Mouse (Mus musculus) bone marrow macrophage, adult 2 months (primary cell): ENCODE measurements around the gene Tenm3. TPM values are rescaled to one million over a fixed set of nuclear protein-coding genes. Genes with fewer than 3 reads are reported as not detected.

Experiments
- H3K27ac ChIP-seq: 2 replicates; pipeline ENCODE4 v1.5.1; 2012; ENCODE audit warnings: low read depth, low read length; ENCODE audit not compliant: insufficient read depth
- H3K4me1 ChIP-seq: 2 replicates; pipeline ENCODE4 v1.6.1; 2012; ENCODE audit warnings: low read length; ENCODE audit not compliant: control insufficient read depth, insufficient read depth
- H3K4me3 ChIP-seq: 2 replicates; pipeline ENCODE4 v1.5.1; 2012; ENCODE audit warnings: mild to moderate bottlenecking, low read length, moderate library complexity; ENCODE audit not compliant: insufficient read depth
- CTCF ChIP-seq: IDR thresholded peaks from 2 replicates; pipeline ENCODE4 v1.5.1; 2012; ENCODE audit warnings: low read depth, mild to moderate bottlenecking, low read length, moderate library complexity
- POLR2A ChIP-seq: IDR thresholded peaks from 2 replicates; pipeline ENCODE4 v1.6.1; 2012; ENCODE audit warnings: mild to moderate bottlenecking, low read depth, low read length, borderline replicate concordance
- polyA plus RNA-seq: library from polyadenylated mRNA; stranded (reverse); fragments of >200 nt; gene quantifications from 2 replicates; pipeline ENCODE4 v1.2.4, GENCODE M21; 2012; ENCODE audit not compliant: missing spikeins, insufficient read depth, insufficient read length

The Tenm3 gene
- polyA plus RNA-seq, 1 experiment = not detected

DNA sequence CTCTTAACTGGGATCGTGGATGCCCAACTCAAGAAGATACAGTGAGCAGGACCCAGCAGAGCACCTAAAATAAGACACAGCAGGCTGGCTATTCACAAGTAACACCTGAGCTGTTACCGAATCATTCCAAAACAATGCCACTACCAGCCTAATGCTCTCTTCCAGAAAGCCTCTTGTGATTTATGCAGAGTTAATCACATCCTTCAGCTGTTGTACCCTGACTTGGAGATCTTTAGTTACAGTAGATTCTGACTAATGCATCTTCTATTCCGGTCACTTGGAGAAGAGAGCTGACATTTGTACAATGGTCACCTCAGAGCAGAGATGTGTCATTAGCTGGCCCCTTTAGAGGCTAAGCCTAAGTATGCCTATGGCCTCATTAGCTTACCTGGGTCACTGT, 550.0 kb downstream of the Tenm3 start:
- no peaks in the 10 kb centered on the region for H3K4me1 ChIP-seq
- H3K27ac ChIP-seq = no peak overlapping the region
- TF ChIP-seq POLR2A = no peak
- TF ChIP-seq CTCF = no peak
- H3K4me3 ChIP-seq = no peak overlapping the region

DNA sequence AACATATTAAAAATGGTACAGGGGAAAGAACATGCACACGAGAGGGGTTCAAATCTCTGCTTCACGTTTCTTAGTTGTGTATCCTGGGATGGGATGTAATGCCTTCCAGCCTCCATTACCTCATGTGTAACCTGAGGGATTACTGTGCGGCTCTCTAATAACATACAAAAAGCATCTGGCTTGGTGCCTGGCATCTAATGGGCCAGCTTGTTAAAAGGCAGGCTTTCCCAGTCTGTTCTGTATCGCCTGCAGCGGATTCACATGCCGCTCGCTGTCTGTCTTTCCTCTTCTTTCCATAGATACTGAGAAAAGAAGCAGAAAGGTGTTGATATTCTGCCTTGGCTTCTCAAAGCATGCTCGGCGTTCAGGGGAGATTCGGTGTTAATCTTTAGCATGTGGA, 558.3 kb downstream of the Tenm3 start:
- TF ChIP-seq CTCF (no peak), POLR2A (no peak)
- Histone ChIP-seq H3K4me3 (no peak overlapping the region), H3K27ac (no peak overlapping the region), H3K4me1 (no peaks in the 10 kb centered on the region)

DNA sequence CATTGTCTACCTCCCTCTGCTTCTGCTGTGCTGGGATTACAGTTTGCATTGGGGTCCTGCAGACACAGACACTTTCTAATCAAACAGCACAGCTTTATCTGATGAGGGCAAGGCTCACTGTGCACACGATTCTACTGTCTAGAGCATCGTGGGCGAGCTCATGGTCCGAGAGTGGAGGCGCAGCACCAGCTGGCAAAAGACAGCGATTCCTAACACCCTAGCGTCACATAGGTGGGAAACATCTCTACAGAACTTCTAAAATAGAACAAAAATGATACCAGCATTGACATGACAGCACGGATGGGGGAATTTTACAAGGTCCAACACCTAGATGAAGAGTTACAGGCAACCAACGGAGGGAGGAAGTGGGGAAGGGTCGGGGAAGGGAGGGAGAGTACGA, 561.9 kb downstream of the Tenm3 start:
- H3K4me3 ChIP-seq = no peak overlapping the region
- H3K4me1 ChIP-seq = no peaks in the 10 kb centered on the region
- no peak for TF ChIP-seq POLR2A
- no peak for TF ChIP-seq CTCF
- H3K27ac ChIP-seq = no peak overlapping the region

DNA sequence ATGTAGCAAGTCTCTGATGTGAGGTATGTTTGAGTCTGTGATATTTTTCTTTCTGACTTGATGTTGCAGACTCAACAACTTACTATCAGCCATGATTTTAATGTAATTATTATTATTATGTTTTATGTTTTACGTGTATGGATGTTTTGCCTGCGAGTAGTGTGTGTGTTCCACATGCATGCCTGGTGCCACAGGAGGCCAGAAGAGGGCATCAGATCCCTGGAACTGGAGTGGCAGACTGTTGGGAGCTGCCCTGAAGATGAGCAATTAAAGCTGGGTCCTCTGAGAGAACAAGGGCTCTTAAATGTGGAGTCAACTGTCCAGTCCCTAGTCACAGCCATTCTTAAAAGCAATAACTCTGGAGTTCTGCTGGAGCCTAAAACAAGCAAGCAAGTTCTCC, 564.4 kb downstream of the Tenm3 start:
- Histone ChIP-seq H3K4me3 (no peak overlapping the region), H3K4me1 (no peaks in the 10 kb centered on the region), H3K27ac (no peak overlapping the region)
- TF ChIP-seq POLR2A (no peak), CTCF (no peak)

DNA sequence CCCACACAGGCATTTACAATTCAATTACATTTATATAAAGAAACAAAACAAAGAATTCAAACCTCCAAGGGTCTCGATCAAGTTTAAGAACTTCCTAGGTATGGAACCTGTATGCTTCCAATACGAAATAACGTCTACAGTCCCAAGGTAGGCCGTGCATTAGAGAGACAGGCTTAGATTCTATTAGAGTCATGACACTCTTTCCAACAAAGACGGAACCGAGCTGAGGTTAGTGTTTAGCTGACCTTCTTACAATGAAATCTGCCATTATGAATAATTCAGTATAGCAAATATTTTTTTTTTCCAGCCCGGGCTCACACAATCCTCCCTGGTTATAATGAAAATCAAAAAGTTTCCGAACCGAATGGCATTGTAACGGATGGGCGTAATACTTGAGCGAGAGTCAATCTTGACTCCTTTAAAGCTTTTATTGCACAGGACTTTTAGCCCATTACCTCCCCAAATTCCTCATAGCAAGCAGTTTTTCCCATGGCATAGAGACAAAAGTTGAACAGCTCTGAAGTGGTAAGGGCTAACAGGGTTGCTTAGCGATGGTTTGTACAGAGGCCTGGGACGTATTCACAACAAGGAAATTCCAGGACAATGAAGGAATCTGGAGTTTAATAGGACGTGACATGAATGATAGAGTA, 565.6 kb downstream of the Tenm3 start:
- Histone ChIP-seq H3K4me1 (no peaks in the 10 kb centered on the region), H3K27ac (no peak overlapping the region), H3K4me3 (no peak overlapping the region)
- no peak for TF ChIP-seq POLR2A
- no peak for TF ChIP-seq CTCF

DNA sequence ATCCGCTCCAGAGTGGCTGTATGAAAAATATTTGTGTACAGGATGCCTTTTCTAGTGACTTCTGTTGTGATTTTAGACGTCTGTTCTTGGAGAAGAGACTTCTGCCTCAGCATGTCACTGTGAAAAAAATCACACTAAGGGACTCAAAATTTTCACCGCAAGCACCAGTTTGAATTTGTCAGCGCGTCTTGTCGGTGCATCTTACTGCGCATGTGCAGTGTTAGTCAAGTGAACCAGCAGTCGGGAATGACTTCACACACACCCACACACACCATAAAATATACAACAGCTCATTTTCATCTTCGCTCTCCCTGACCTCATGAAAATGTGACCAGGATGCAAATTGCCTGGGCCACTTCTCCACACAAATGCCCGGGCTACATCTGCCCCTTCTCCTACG, 568.7 kb downstream of the Tenm3 start:
- TF ChIP-seq POLR2A (no peak), CTCF (no peak)
- Histone ChIP-seq H3K4me3 (no peak overlapping the region), H3K4me1 (no peaks in the 10 kb centered on the region), H3K27ac (no peak overlapping the region)

DNA sequence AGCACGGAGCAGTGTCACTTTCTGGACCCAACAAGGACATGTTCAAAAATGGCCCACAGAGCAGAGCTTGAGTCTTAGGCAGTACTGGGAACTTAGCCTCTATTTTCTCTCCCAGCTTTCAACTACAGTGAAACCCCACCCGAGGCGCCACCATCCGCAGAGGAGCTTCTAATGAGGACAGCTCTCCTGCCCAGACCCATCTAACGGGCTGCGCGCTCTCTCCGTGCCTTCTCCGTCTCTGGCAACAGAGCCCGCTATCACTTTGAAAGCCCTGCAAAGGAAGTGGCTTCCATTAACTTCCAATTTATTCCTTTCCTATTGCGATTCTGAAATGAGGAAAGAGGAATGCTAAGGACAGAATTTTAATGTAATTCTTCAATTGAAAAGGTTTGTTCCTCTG, 569.2 kb downstream of the Tenm3 start:
- TF ChIP-seq CTCF (no peak), POLR2A (no peak)
- Histone ChIP-seq H3K4me3 (no peak overlapping the region), H3K27ac (no peak overlapping the region), H3K4me1 (no peaks in the 10 kb centered on the region)

DNA sequence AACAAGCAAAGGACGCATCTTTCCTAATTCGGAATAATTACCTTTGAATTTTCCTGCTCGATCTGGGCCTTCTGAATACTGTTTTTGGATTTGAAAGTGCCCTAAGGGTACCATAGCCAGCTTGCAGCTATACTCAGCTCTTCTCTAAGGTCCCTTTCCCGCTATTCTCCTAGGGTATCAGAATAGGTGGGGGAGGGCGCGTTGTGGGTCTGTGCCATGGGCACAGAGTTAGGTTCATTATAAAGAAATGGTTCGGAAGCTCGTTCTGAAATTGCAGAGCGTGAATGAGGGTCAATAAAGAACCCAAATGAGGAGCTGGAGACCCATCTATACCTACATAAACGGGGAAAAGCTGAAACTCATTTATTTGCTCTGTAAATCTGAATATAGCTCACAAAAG, 575.1 kb downstream of the Tenm3 start:
- Histone ChIP-seq H3K27ac (no peak overlapping the region), H3K4me3 (no peak overlapping the region), H3K4me1 (no peaks in the 10 kb centered on the region)
- TF ChIP-seq CTCF = no peak
- TF ChIP-seq POLR2A = no peak

DNA sequence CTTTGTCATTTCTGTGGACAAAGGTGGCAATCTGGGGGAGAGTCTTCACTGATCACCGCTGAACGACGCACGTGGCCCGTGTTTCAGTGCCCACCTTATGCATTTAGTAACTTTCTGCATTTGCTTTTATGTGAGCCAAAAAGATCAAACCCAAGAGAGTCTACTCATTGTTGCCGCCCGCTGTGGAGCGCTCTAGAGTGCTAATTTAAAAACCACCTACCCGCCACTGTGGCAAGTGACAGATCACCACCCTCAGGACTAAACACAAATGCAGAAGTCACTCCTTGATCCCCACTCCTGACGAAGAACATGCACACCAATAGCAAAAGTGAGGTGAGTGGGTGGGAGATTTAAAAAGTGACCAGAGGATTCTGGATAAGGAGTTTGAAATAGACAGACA, 583.5 kb downstream of the Tenm3 start:
- Histone ChIP-seq H3K27ac (no peak overlapping the region), H3K4me1 (no peaks in the 10 kb centered on the region), H3K4me3 (no peak overlapping the region)
- TF ChIP-seq POLR2A (no peak), CTCF (no peak)

DNA sequence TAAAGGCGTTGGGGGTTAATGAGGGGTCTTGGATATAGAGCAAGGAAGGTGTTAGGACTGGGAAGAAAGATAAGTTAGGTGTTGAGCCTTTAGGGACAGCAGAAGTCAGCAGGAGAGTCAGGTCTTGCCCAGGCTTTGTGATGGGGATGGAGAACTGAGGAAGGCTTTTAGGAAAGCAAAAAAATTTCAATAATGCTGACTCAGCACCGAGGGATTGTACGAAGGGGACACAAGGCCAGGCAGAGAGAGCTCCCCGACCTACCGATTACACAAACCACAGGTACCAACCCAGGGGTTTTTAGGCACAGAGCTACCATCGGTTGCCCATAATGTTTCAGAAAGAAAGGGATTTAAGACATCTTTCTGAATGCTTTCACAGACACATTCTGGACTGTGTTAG, 583.9 kb downstream of the Tenm3 start:
- H3K27ac ChIP-seq = no peak overlapping the region
- no peak overlapping the region for H3K4me3 ChIP-seq
- no peaks in the 10 kb centered on the region for H3K4me1 ChIP-seq
- TF ChIP-seq CTCF (no peak), POLR2A (no peak)

DNA sequence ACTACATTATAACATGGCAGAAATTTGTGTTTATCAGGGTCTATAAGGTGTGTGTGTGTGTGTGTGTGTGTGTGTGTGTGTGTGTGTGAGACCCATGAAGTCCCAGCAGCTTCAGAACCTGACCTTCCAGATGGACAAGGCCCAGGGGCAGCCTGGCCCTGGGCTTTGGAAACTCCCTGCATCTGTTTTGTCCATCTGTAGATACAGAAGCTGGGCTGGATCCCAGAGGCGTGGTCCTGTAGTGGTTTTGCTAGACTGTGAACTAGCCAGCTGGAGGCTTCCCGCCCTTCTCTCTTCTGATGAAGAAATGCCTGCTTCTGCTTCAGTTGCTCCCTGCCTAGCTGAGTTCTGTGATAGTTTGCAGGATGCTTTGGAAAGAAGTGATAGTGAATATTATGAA, 599.9 kb downstream of the Tenm3 start:
- Histone ChIP-seq H3K4me3 (no peak overlapping the region), H3K27ac (no peak overlapping the region), H3K4me1 (no peaks in the 10 kb centered on the region)
- TF ChIP-seq POLR2A (no peak), CTCF (no peak)
